12 mouse cellular contexts compared by ENCODE assay signal in the genomic region with DNA sequence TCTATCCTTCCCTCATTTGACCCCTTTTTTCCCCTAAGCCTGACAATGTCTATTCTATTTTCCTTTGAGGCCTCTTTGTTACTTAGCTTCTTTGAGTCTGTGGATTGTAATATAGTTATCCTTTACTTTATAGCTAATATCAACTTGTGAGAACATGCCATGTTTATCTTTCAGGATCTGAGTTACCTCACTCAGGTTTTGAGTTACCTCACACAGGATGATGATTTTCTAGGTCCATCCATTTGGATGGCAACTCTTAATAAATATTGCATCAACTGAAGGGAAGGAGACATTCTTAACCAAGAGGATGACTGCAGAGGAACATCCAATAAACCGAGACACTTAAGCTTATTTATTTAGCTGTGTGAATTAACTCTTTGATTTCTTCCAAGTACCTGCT. TPM values are rescaled to one million over a fixed set of nuclear protein-coding genes. Genes with fewer than 3 reads are reported as not detected.
"Had no signal": no experiment of that assay in that cellular context is flagged by ENCODE, and none has a peak within 500 bp of the region (broad histone marks: within the 10 kb centered on the region; RNA-seq: fewer than 3 reads in every experiment).

No protein-coding gene starts in this region.

RNA-seq across cellular contexts. Expression of a gene that starts 3.5 kb away (rescaled TPM):
- polyA plus RNA-seq: liver, embryonic 14.5 days; lung, embryonic 14.5 days; macrophage; midbrain, embryonic 11.5 days; midbrain, embryonic 13.5 days; midbrain, embryonic 15.5 days; midbrain, postnatal 0 days; myocyte; neural tube, embryonic 11.5 days; neural tube, embryonic 13.5 days; neural tube, embryonic 15.5 days; testis, adult 2 months had no signal

RNA-seq across cellular contexts. Expression of a gene that starts 3.7 kb away (rescaled TPM):
- polyA plus RNA-seq: macrophage; midbrain, embryonic 11.5 days; midbrain, embryonic 13.5 days; midbrain, embryonic 15.5 days; midbrain, postnatal 0 days; neural tube, embryonic 13.5 days; neural tube, embryonic 15.5 days had no signal
